Mouse (Mus musculus) megakaryocyte, embryonic 14.5 days (primary cell): ENCODE measurements around the gene Atp6ap1.

Source experiments
- FLI1 ChIP-seq: IDR thresholded peaks from 2 replicates; pipeline ENCODE4 v1.6.1; 2012; ENCODE audit warnings: low read length, inconsistent platforms, mixed read lengths
- GATA1 ChIP-seq: IDR thresholded peaks from 3 replicates; pipeline ENCODE4 v1.6.1; 2012; ENCODE audit warnings: mixed read lengths, low read length, inconsistent platforms, borderline replicate concordance

DNA sequence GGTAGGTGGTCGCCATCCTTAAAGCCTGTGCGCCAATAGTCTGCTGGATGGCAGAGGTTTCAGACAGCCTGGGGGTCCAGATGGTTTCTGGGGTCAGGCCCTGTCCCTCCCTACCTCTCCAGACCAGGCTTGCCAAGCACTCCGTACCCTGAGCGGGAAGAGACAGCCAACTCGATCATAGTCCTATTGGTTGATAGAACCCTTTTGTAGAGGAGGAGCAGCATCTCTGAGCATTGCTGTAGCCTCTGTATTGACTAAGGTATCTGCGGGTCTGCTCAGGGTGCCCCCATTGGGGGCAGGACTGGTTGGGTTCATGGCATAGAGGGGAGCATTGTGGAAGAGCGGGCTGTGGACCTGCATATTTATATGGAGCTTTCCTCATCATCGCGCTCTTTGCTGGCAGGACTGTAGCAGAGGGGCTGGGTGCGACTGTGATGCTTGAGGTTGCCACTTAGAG lies 32.3 kb downstream of the Atp6ap1 start:
- no peak for TF ChIP-seq GATA1
- no peak for TF ChIP-seq FLI1
